Mouse (Mus musculus): ENCODE results near the gene U2af1. TPM values are rescaled to one million over a fixed set of nuclear protein-coding genes. Genes with fewer than 3 reads are reported as not detected.
"Not testable (repeated sequence)": the region's sequence is repeated elsewhere in the genome, so short reads cannot be mapped to it uniquely, and the experiment has no call there.

U2af1 gene
- total and polyA plus RNA-seq, 3 experiments: 104 to 261 (median 130) TPM

- Histone ChIP-seq H3K9me3 (replicated peaks) (no peaks in the 10 kb centered on the region), H3K36me3 (replicated peaks) (no peaks in the 10 kb centered on the region), H3K27me3 (ENCODE audit: insufficient read depth, low read length) (peaks cover 25% of the 10 kb centered on the region), H3K4me1 (ENCODE audit: insufficient read depth, low read depth, low read length) (no peaks in the 10 kb centered on the region), H3K4me3 (ENCODE audit: low read depth, low read length) (no peak overlapping the region)
- no peak for TF ChIP-seq TAL1 (conservative IDR thresholded peaks at IDR 0.05; ENCODE audit: low read depth, low read length)
- no peak for TF ChIP-seq POLR2AphosphoS5 (IDR thresholded peaks at IDR 0.05; ENCODE audit: insufficient replicate concordance, low read depth, low read length)
- TF ChIP-seq CTCF (IDR thresholded peaks at IDR 0.05; ENCODE audit: low read depth, low read length): no peak
- no peak for TF ChIP-seq GATA2 (IDR thresholded peaks at IDR 0.05; ENCODE audit: borderline replicate concordance, low read depth, low read length)
- TF ChIP-seq GATA1 (IDR thresholded peaks at IDR 0.05; ENCODE audit: borderline replicate concordance, low read length): no peak
- ATAC-seq (ENCODE audit: extremely low read depth, insufficient number of reproducible peaks, low FRiP score, poor library complexity, severe bottlenecking): no peak
- DNase-seq (ENCODE audit: low spot score): no peak
These were observed 27.5 kb downstream of the U2af1 start for GRCm38 (mm10) chr17:31631081-31631800.

DNA sequence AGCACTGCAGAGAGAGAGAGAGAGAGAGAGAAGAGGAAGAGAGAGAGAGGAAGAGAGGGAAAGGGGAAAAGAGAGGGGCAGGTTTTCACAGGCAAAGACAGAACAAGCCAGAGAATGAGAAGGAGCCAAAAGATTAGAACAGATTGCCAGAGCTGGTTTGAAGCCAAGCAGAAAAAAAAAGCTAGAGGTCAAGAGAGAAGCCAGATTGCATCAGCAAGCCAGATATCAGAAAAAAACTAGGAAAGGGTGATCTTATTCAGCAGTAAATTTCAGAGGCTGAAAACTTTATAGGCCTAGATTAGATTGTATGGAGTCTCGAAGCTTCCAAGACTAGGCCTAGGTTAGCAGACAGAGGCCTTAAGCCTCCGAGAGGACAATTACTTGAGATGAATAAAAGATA is 30.7 kb downstream of the U2af1 start:
- DNase-seq (ENCODE audit: low spot score) (no peak), ATAC-seq (ENCODE audit: extremely low read depth, insufficient number of reproducible peaks, low FRiP score, poor library complexity, severe bottlenecking) (no peak)
- no peak for TF ChIP-seq CTCF (IDR thresholded peaks at IDR 0.05; ENCODE audit: low read depth, low read length)
- Histone ChIP-seq H3K4me1 (ENCODE audit: insufficient read depth, low read depth, low read length) (no peaks in the 10 kb centered on the region), H3K4me3 (ENCODE audit: low read depth, low read length) (no peak overlapping the region), H3K36me3 (replicated peaks) (no peaks in the 10 kb centered on the region), H3K27me3 (ENCODE audit: insufficient read depth, low read length) (peaks cover 36% of the 10 kb centered on the region), H3K9me3 (replicated peaks) (no peaks in the 10 kb centered on the region)

- no peak for DNase-seq (ENCODE audit: low spot score)
- ATAC-seq (ENCODE audit: extremely low read depth, insufficient number of reproducible peaks, low FRiP score, poor library complexity, severe bottlenecking): no peak
- no peak for TF ChIP-seq GATA2 (IDR thresholded peaks at IDR 0.05; ENCODE audit: borderline replicate concordance, low read depth, low read length)
- TF ChIP-seq POLR2AphosphoS5 (IDR thresholded peaks at IDR 0.05; ENCODE audit: insufficient replicate concordance, low read depth, low read length): no peak
- TF ChIP-seq CTCF (IDR thresholded peaks at IDR 0.05; ENCODE audit: low read depth, low read length): no peak
- no peak for TF ChIP-seq TAL1 (conservative IDR thresholded peaks at IDR 0.05; ENCODE audit: low read depth, low read length)
- no peak for TF ChIP-seq GATA1 (IDR thresholded peaks at IDR 0.05; ENCODE audit: borderline replicate concordance, low read length)
- no peaks in the 10 kb centered on the region for H3K4me1 ChIP-seq (ENCODE audit: insufficient read depth, low read depth, low read length)
- peaks cover 40% of the 10 kb centered on the region for H3K27me3 ChIP-seq (ENCODE audit: insufficient read depth, low read length)
- no peak overlapping the region for H3K4me3 ChIP-seq (ENCODE audit: low read depth, low read length)
- H3K9me3 ChIP-seq (replicated peaks): no peaks in the 10 kb centered on the region
- no peaks in the 10 kb centered on the region for H3K36me3 ChIP-seq (replicated peaks)
These were observed 35.6 kb downstream of the U2af1 start for GRCm38 (mm10) chr17:31623101-31623500.

DNA sequence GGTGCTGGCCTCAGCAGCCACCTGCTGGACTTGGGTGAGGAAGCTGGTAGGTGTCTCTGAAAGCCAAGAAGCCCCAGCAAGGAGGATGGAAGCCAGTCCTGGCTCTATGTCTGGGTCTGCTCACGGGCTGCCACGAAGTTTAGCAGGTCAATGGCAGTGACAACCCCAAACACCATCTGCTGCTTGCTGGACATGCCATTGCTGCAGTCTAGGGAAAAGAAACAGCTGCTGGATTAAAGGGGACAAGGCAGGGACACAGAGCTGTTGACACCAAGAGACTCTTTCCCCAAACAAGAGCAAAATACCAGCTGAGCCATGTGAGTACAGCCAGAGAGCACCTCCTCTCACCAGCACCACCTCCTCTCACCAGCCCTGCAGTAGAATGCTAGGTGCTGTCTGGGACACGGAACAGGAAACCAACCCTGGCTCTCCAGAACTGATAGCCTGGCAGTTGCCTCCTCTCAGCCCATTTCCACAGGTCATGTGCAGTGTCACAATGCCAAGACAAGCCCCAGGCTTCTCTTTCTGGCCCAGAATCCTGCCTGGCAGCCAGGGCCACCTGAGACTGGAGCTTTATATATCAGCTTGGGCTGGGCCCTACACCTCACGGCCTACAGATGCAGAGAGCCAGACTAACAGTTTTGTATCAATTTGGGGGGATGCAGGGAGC is 45.5 kb downstream of the U2af1 start:
- DNase-seq (ENCODE audit: low spot score) (no peak), ATAC-seq (ENCODE audit: extremely low read depth, insufficient number of reproducible peaks, low FRiP score, poor library complexity, severe bottlenecking) (no peak)
- no peaks in the 10 kb centered on the region for H3K4me1 ChIP-seq (ENCODE audit: insufficient read depth, low read depth, low read length)
- H3K27me3 ChIP-seq (ENCODE audit: insufficient read depth, low read length): peaks cover 31% of the 10 kb centered on the region
- no peaks in the 10 kb centered on the region for H3K9me3 ChIP-seq (replicated peaks)
- H3K4me3 ChIP-seq (ENCODE audit: low read depth, low read length): no peak overlapping the region
- peaks cover 2% of the 10 kb centered on the region for H3K36me3 ChIP-seq (replicated peaks)
- no peak for TF ChIP-seq TAL1 (conservative IDR thresholded peaks at IDR 0.05; ENCODE audit: low read depth, low read length)
- TF ChIP-seq GATA2 (IDR thresholded peaks at IDR 0.05; ENCODE audit: borderline replicate concordance, low read depth, low read length): no peak
- no peak for TF ChIP-seq CTCF (IDR thresholded peaks at IDR 0.05; ENCODE audit: low read depth, low read length)
- no peak for TF ChIP-seq GATA1 (IDR thresholded peaks at IDR 0.05; ENCODE audit: borderline replicate concordance, low read length)
- no peak for TF ChIP-seq POLR2AphosphoS5 (IDR thresholded peaks at IDR 0.05; ENCODE audit: insufficient replicate concordance, low read depth, low read length)

GRCm38 (mm10) chr17:31609895-31610294 is 48.8 kb downstream of the U2af1 start:
- ATAC-seq (ENCODE audit: extremely low read depth, insufficient number of reproducible peaks, low FRiP score, poor library complexity, severe bottlenecking) (no peak), DNase-seq (ENCODE audit: low spot score) (no peak)
- H3K4me3 ChIP-seq (ENCODE audit: low read depth, low read length): no peak overlapping the region
- H3K36me3 ChIP-seq (replicated peaks): peaks cover 31% of the 10 kb centered on the region
- H3K4me1 ChIP-seq (ENCODE audit: insufficient read depth, low read depth, low read length): no peaks in the 10 kb centered on the region
- TF ChIP-seq POLR2AphosphoS5 (IDR thresholded peaks at IDR 0.05; ENCODE audit: insufficient replicate concordance, low read depth, low read length): no peak
- peaks cover 9% of the 10 kb centered on the region for H3K27me3 ChIP-seq (ENCODE audit: insufficient read depth, low read length)
- no peaks in the 10 kb centered on the region for H3K9me3 ChIP-seq (replicated peaks)

GRCm38 (mm10) chr17:31609173-31609572 is 49.5 kb downstream of the U2af1 start:
- not testable (repeated sequence) for DNase-seq (ENCODE audit: low spot score); H3K4me3 ChIP-seq (ENCODE audit: low read depth, low read length); ATAC-seq (ENCODE audit: extremely low read depth, insufficient number of reproducible peaks, low FRiP score, poor library complexity, severe bottlenecking); H3K27me3 ChIP-seq (ENCODE audit: insufficient read depth, low read length); H3K4me1 ChIP-seq (ENCODE audit: insufficient read depth, low read depth, low read length); H3K9me3 ChIP-seq (replicated peaks)
- H3K36me3 ChIP-seq (replicated peaks): peaks cover 38% of the 10 kb centered on the region
